In genomic region chr9:3200019-3200347, GRCm38 (mm10) we compare ENCODE assay signal across 8 mouse cellular contexts.
A peak's percentile ranks its signal among the peaks of the same experiment; 100 is the strongest.
DNase-seq lines count a peak whose midpoint lies in the region; ATAC-seq and TF ChIP-seq lines count a peak whose summit lies in the region.
"Not testable (repeated sequence)": the region's sequence is repeated elsewhere in the genome, so short reads cannot be mapped to it uniquely, and the experiment has no call there.

No protein-coding gene starts in this region.

- DNase-seq in liver, embryonic 11.5 days (ENCODE audit: low spot score); midbrain, embryonic 14.5 days: not testable (repeated sequence)

- H3K4me1 ChIP-seq in E14TG2a.4 (replicated peaks; ENCODE audit: low read depth, low read length) = peaks cover 11% of the 10 kb centered on the region; the same call in 1 of the 2 replicates
- H3K4me1 ChIP-seq in erythroblast, embryonic 14.5 days (ENCODE audit: control insufficient read depth) = peaks cover 15% of the 10 kb centered on the region
- not testable (repeated sequence) for H3K4me1 ChIP-seq in heart, embryonic 13.5 days; intestine, embryonic 15.5 days (replicated peaks); liver, embryonic 11.5 days (replicated peaks; ENCODE audit: control insufficient read depth, insufficient read depth, low read length); lung, embryonic 15.5 days; midbrain, embryonic 14.5 days (ENCODE audit: control insufficient read depth, insufficient read depth, low read length); testis, adult 2 months (ENCODE audit: control insufficient read depth, insufficient read depth, low read length)

- H3K9ac ChIP-seq in heart, embryonic 13.5 days; intestine, embryonic 15.5 days; liver, embryonic 11.5 days (ENCODE audit: low read depth, low read length); lung, embryonic 15.5 days; midbrain, embryonic 14.5 days (replicated peaks; ENCODE audit: low read length): not testable (repeated sequence)

- not testable (repeated sequence) for H3K27ac ChIP-seq in heart, embryonic 13.5 days (replicated peaks); intestine, embryonic 15.5 days; liver, embryonic 11.5 days (ENCODE audit: low read depth, low read length); lung, embryonic 15.5 days; midbrain, embryonic 14.5 days (replicated peaks; ENCODE audit: low read depth, low read length)
- peak overlapping the region; percentile 88 for H3K27ac ChIP-seq in testis, adult 2 months (ENCODE audit: control insufficient read depth, insufficient read depth, low read depth, low read length)

- WGBS in heart, embryonic 13.5 days = 37% methylated on average over 16 of the region's 16 CpGs
- 46% methylated on average over 16 of the region's 16 CpGs for WGBS in intestine, embryonic 15.5 days
- WGBS in liver, embryonic 11.5 days = 39% methylated on average over 16 of the region's 16 CpGs
- 51% methylated on average over 16 of the region's 16 CpGs for WGBS in lung, embryonic 15.5 days
- WGBS in midbrain, embryonic 14.5 days = 60% methylated on average over 16 of the region's 16 CpGs

- not testable (repeated sequence) for TF ChIP-seq POLR2A in testis, adult 2 months (IDR thresholded peaks at IDR 0.05; ENCODE audit: control insufficient read depth, low read depth, low read length)

- not testable (repeated sequence) for H3K9me3 ChIP-seq in E14TG2a.4 (ENCODE audit: low read length); erythroblast, embryonic 14.5 days (ENCODE audit: control insufficient read depth, low read length); heart, embryonic 13.5 days; intestine, embryonic 15.5 days; liver, embryonic 11.5 days (ENCODE audit: control insufficient read depth, low read length); lung, embryonic 15.5 days
- H3K9me3 ChIP-seq in midbrain, embryonic 14.5 days (ENCODE audit: control insufficient read depth, low read length) = peaks cover 11% of the 10 kb centered on the region

- peak overlapping the region; percentile 33 for H3K4me2 ChIP-seq in heart, embryonic 13.5 days
- H3K4me2 ChIP-seq in intestine, embryonic 15.5 days (replicated peaks) = peak overlapping the region; percentile 41
- peak overlapping the region; percentile 55 for H3K4me2 ChIP-seq in liver, embryonic 11.5 days
- not testable (repeated sequence) for H3K4me2 ChIP-seq in lung, embryonic 15.5 days; midbrain, embryonic 14.5 days (ENCODE audit: low read length)

- ATAC-seq in heart, embryonic 13.5 days (ENCODE audit: extremely low read depth, insufficient number of reproducible peaks, low FRiP score, low TSS enrichment) = not testable (repeated sequence)
- ATAC-seq in intestine, embryonic 15.5 days = peak; percentile 53
- ATAC-seq in liver, embryonic 11.5 days (replicated peaks; ENCODE audit: low FRiP score) = peak; percentile 48
- ATAC-seq in lung, embryonic 15.5 days (ENCODE audit: borderline replicate concordance, extremely low read depth, low FRiP score, low TSS enrichment) = 0 out of 2 replicates have a peak, but pooled peaks have one; percentile 35
- ATAC-seq in midbrain, embryonic 14.5 days (ENCODE audit: low FRiP score, low TSS enrichment) = peak; percentile 31; the same call in 1 of the 2 replicates

- peak overlapping the region; percentile 79 for H3K4me3 ChIP-seq in E14TG2a.4 (replicated peaks; ENCODE audit: low read length)
- H3K4me3 ChIP-seq in erythroblast, embryonic 14.5 days (replicated peaks) = peak overlapping the region; percentile 60
- H3K4me3 ChIP-seq in heart, embryonic 13.5 days; liver, embryonic 11.5 days (ENCODE audit: low read depth, low read length); lung, embryonic 15.5 days; midbrain, embryonic 14.5 days (replicated peaks; ENCODE audit: low read depth, low read length): not testable (repeated sequence)
- H3K4me3 ChIP-seq in intestine, embryonic 15.5 days (replicated peaks) = 0 out of 2 replicates have a peak overlapping the region, but pooled peaks have one; percentile 4
- H3K4me3 ChIP-seq in testis, adult 2 months (ENCODE audit: control insufficient read depth, low read depth, low read length) = peak overlapping the region; percentile 91

- H3K36me3 ChIP-seq in E14TG2a.4 (ENCODE audit: insufficient read depth, low read length); erythroblast, embryonic 14.5 days (ENCODE audit: control insufficient read depth); heart, embryonic 13.5 days; intestine, embryonic 15.5 days; liver, embryonic 11.5 days (ENCODE audit: control insufficient read depth, insufficient read depth, low read length); lung, embryonic 15.5 days; midbrain, embryonic 14.5 days (ENCODE audit: control insufficient read depth, insufficient read depth, low read length); testis, adult 2 months (ENCODE audit: control insufficient read depth, insufficient read depth, low read length): not testable (repeated sequence)

- H3K27me3 ChIP-seq in E14TG2a.4 (ENCODE audit: insufficient read depth, low read length); erythroblast, embryonic 14.5 days (ENCODE audit: control insufficient read depth); heart, embryonic 13.5 days (replicated peaks); intestine, embryonic 15.5 days (replicated peaks); liver, embryonic 11.5 days (replicated peaks; ENCODE audit: control insufficient read depth, insufficient read depth, low read length); lung, embryonic 15.5 days; midbrain, embryonic 14.5 days (ENCODE audit: control insufficient read depth, insufficient read depth, low read length); testis, adult 2 months (ENCODE audit: control insufficient read depth, insufficient read depth, low read length): not testable (repeated sequence)

- not testable (repeated sequence) for TF ChIP-seq CTCF in E14TG2a.4 (conservative IDR thresholded peaks at IDR 0.05; ENCODE audit: low read length); testis, adult 2 months (IDR thresholded peaks at IDR 0.05; ENCODE audit: control insufficient read depth, insufficient read depth, insufficient replicate concordance, low read depth, low read length)
